Mouse (Mus musculus) brain, adult 2 months (tissue): Measurements from ENCODE around the gene Kyat3.
"Not testable (repeated sequence)": the region's sequence is repeated elsewhere in the genome, so short reads cannot be mapped to it uniquely, and the experiment has no call there.

Experiments
- DNase-seq: peaks from one replicate; pipeline ENCODE4 v3.0.0; 2011; ENCODE audit warnings: low read depth, low spot score

Kyat3 gene

GRCm38 (mm10) chr3:142700442-142701322 is at the start of gene Kyat3:
TSS of gene Kyat3 (plus strand) at chr3:142701051.
- peak; percentile 98 for DNase-seq

GRCm38 (mm10) chr3:142664723-142665122 is 36.1 kb upstream of the Kyat3 start:
- no peak for DNase-seq

DNA sequence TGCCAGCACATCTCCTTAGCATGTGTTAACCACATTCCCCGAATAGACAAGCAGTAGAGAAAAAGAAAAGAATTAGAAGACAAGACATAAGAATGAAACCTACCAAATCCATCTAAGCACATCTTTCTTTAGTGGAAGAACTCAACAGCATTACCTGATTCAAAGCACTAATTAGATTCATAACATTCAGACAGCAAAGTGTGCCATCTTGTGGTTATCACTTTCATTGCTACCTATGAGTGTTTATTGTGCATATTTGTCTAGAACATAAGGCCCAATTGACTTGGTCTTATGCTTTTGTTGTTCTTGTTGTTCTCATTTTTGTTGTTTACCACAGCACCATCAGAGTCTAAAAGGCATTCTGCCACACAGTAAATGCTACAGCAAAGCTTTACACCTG is 26.2 kb upstream of the Kyat3 start:
- peak; percentile 42 for DNase-seq

DNA sequence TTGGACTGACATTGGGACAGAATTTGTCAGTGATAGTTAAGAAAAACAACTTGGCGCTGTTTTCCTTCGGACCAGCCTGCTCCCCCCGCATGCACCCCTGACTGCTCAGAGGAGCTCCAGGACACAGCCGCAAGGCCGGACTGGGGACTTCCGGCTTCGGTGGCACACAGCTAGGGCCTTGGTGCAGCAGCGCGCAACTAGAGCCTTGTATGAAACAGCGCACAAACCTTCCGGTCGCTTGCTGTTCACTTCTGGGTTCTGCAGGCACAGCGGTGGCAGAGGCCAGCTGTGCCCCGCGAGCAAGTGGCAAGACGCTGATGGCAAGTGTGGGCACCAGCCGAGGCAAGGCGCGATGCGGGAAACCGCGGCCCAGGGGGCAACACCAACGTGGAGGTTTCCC is 12.9 kb upstream of the Kyat3 start:
- DNase-seq: no peak

- no peak for DNase-seq
Measured at GRCm38 (mm10) chr3:142688353-142688752, 12.5 kb upstream of the Kyat3 start.

- no peak for DNase-seq
Measured at GRCm38 (mm10) chr3:142696517-142696916, 4.3 kb upstream of the Kyat3 start.

DNA sequence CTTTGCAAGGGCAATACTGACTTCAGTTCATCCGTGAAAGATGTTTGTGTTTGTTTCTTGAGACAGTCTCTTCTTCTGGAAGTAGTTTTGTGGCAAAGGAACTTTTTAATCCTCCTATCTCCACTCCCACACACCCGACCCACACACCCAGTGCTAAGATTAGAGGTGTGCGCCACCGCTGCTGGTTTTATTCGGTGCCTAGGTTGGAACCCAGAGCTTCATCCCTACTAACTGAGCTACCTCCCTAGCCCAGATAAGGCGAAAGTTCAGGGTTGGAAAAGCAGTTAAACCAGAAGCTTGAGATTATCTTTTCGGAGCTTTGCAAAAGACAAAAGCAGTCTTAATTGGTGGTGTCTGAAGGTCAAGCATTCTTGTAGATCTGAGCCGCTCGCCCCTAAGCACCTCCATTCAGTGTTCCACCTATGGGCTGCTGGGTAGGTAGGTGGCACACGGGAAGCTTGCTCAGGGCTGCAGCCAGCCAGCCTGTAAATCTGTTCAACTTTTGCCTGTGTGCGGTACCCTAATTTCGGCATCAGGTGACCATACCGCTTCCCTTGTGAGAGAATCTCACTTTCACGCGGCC is 647 bp downstream of the Kyat3 start:
- no peak for DNase-seq

- peak; percentile 24 for DNase-seq
Measured at GRCm38 (mm10) chr3:142706581-142707444, 6.0 kb downstream of the Kyat3 start.

DNA sequence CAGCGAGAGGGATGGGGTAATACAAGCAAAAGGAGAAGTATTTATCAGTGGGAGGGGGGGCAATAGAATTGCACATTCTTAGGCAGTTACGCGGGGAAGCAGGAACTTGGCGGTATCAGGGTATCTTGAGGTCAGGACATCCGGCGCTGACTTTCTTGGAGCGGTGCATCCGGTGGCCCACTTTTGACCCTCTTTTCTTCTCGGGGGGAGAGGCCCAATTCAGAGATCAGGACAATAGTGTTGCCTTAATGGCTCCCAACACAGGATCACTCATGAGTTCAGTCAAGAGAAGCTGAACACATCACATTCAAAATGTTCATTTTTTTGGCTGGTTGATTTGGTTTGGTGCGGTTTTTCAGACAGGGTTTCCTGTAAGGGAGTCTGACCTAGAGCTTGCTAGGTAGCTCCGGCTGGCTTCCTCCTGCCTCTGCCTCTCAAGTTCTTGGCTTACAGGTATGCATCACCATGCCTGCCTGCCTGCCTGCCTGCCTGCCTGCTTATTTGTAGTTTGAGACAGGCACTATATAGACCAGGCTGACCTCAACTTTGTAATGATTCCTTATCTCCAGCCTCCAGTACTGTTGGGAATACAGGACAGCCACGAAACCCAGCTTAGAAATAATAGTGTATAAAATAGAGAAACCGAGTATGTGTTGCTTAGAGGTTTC is 7.5 kb downstream of the Kyat3 start:
- not testable (repeated sequence) for DNase-seq

DNA sequence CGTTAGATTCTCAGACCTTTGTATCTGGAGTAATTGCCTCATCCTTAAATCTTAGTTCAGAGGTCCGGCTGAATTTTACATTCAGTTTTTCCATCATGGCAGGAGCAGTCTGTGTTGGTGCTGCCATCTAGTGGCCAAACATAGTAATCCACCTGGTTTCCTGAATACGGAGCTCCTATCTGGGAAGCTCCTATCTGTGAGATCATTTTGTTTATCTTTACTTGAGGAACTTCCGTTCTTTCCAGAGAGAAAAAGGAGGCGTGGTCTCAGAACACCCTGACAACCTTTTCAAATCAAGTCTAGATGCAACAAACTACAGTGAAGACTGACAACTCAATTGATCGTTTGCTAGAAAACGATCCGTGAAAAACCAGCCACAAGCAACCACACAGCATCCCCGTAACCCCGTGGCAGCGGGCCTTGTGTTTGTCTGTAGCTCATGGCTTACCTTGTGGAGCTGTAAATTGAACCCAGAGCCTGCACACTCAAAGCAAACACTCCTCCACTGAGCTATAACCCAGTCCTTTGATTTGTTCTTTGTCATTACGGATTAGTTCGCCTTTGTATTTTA is 8.1 kb downstream of the Kyat3 start:
- peak; percentile 85 for DNase-seq

DNA sequence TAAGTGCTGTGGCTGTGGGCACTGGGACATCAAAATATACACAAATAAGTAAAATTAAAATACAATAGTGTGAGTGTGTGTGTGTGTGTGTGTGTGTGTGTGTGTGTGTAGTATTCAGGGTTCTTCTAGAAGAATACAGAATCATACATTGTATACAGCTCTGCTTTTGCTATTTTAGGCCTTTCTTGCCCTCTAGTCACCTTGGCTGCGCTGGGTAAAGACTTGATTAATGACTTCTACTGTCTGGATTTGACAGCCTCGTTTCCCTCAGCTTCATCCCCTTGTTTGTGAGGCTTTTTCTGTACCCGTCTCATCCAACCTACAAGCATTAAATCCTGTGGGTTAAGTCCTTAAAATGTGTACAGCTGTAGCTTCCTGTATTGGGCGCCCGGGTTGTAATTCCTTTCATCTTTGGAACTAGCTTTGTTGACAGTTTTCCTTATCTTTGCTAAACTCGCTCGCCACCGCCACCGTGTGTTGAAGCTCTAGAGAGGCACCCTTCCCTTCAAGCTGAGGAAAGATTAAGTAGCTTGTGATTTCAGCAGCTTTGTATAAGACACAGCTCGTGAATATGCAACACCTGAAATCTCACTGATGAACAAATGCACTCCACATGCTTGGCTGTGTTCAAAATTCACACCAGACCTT is 9.6 kb downstream of the Kyat3 start:
- peak; percentile 65 for DNase-seq

- DNase-seq: no peak
Measured at GRCm38 (mm10) chr3:142711372-142711771, 10.5 kb downstream of the Kyat3 start.

- DNase-seq: not testable (repeated sequence)
Measured at GRCm38 (mm10) chr3:142712401-142713040, 11.7 kb downstream of the Kyat3 start.

DNA sequence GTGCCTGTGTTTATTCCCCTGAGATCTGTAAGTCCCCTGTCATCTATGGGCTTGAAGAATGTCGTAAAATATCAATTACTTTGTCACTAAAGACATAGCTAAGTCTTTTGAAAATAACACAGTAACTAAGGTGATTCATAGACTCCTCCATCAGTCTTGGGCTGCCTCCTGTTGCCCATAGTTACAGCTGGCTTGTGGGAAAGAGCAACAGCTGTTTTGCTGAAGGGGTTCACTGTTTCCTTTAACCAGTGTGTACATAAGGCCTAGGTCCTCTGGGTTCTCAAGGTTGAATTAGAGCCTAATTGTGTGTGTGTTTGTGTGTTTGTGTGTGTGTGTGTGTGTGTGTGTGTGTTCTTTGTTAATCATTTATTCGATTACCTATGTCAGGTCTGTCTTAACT is 24.6 kb downstream of the Kyat3 start:
- peak; percentile 16 for DNase-seq

- DNase-seq: no peak
Measured at GRCm38 (mm10) chr3:142725969-142726672, 25.3 kb downstream of the Kyat3 start.

GRCm38 (mm10) chr3:142734291-142734690 is 33.4 kb downstream of the Kyat3 start:
- no peak for DNase-seq

- DNase-seq: peak; percentile 85
Measured at GRCm38 (mm10) chr3:142740896-142741295, 40.0 kb downstream of the Kyat3 start.

DNA sequence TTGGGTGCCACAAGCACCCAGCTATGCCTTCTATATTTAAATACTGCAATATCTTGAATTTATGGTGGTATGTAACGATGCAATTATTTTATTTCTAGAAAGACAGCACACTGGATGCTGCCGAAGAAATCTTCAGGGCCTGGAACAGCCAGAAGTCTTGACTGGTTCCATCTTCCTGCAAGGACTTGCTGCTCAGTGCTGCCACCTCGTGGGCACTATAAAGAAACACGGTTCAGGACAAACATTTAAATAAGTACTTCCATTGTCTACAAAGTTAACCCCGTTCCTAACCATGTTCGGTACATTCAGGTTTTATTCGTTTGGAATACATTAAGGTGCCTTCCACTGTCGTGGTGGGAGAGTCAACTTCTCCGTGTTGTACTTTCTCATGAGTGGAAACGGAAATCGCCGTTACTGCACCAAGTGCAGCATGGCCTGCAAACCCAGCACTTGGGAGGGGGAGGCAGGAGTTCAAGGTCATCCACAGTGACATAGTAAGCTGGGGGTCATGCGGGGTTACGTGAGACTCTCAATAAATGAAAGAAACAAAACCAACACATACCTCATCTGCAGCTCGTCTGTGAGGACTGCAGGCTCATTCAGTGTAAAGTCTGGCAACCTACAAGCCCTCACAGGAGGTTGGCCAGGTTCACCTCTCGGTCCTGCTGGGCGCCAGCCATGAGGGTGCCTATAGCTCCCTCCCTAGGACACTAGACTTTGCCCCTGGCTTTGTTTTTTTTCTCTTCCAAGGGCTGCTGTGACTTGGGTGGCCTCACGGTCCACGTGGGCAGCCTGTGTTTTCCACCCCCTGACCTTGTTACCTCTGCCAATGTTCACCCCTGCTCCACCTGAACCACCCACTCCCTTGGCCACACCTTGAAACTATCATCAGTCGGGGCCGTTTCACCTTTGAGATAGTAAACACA is 43.4 kb downstream of the Kyat3 start:
- peak; percentile 86 for DNase-seq
